Mouse (Mus musculus): ENCODE data around the gene 9930022D16Rik. TPM values are rescaled to one million over a fixed set of nuclear protein-coding genes. Genes with fewer than 3 reads are reported as not detected.

9930022D16Rik gene
- polyA plus RNA-seq, 1 experiment from 2014 or later: not detected

DNA sequence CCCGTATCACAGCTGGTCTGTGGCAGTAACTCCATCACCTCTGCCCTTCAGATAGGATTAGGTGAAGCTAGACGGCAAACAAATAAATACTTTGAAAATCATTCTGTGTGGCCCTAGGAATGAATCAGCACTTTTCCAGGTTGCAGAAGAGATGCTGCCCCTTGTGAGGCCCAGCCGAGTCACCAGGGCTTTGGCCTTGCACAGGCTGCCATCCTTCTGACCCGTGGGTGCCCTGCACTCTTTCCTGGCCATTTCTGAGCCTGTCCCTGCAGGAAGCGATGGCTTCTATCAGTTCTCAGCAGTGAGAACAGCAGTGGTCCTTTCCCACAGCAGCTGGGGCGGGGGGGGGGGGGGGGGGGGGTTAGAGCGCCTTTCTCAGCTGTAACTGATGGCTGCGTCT, 23.2 kb downstream of the 9930022D16Rik start:
- Histone ChIP-seq H3K4me1 (replicated peaks) (peaks cover 18% of the 10 kb centered on the region), H3K27me3 (replicated peaks) (no peaks in the 10 kb centered on the region), H3K4me3 (no peak overlapping the region), H3K36me3 (peaks cover 51% of the 10 kb centered on the region), H3K9ac (no peak overlapping the region), H3K27ac (ENCODE audit: poor library complexity, severe bottlenecking) (no peak overlapping the region), H3K4me2 (no peak overlapping the region), H3K9me3 (replicated peaks) (no peaks in the 10 kb centered on the region)
- 54% methylated on average over 7 of the region's 8 CpGs for WGBS
- no peak for ATAC-seq (ENCODE audit: insufficient number of reproducible peaks, low FRiP score)

- Histone ChIP-seq H3K4me3 (0 out of 2 replicates have a peak overlapping the region, but pooled peaks have one; percentile 59), H3K4me1 (replicated peaks) (peaks cover 15% of the 10 kb centered on the region), H3K4me2 (peak overlapping the region; percentile 81), H3K27me3 (replicated peaks) (no peaks in the 10 kb centered on the region), H3K27ac (ENCODE audit: poor library complexity, severe bottlenecking) (0 out of 2 replicates have a peak overlapping the region, but pooled peaks have one; percentile 42), H3K36me3 (peaks cover 41% of the 10 kb centered on the region), H3K9me3 (replicated peaks) (no peaks in the 10 kb centered on the region), H3K9ac (peak overlapping the region; percentile 73)
- ATAC-seq (ENCODE audit: insufficient number of reproducible peaks, low FRiP score): no peak
- 15% methylated on average over 5 of the region's 5 CpGs for WGBS
Measured at GRCm38 (mm10) chr11:109439209-109439608, 25.5 kb downstream of the 9930022D16Rik start.

DNA sequence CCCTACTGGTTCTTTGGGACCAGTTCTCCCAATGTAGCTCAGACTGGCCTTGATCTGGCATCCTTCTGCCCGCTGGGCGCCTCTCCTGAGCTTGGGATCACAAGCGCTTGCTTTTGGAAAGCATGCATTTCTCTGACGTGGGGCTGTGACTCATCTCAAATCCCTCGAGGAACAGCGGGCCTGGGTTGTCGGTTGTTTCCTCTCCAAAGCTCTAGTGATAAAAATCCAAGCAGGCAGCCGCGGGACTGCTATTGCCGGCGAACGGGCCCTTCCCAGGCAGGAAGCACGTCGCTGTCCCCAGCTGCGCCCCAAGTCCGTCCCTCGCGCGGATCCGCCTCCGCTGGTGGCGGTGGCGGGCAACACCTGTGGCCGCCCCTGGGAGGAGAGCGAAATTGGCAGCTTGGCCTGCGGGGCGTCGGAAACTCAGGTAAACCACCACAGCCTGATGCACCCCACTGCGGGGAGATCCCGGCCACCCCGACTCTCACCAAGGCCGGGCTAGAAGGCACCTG, 26.2 kb downstream of the 9930022D16Rik start:
- H3K9ac ChIP-seq: peak overlapping the region; percentile 73
- H3K4me3 ChIP-seq: peak overlapping the region; percentile 59
- H3K9me3 ChIP-seq (replicated peaks): no peaks in the 10 kb centered on the region
- no peaks in the 10 kb centered on the region for H3K27me3 ChIP-seq (replicated peaks)
- peak overlapping the region; percentile 81 for H3K4me2 ChIP-seq
- peaks cover 34% of the 10 kb centered on the region for H3K36me3 ChIP-seq
- ATAC-seq (ENCODE audit: insufficient number of reproducible peaks, low FRiP score): peak; percentile 76
- H3K4me1 ChIP-seq (replicated peaks): peaks cover 16% of the 10 kb centered on the region
- under 1% methylated on average over 32 of the region's 32 CpGs for WGBS
- peak overlapping the region; percentile 42 for H3K27ac ChIP-seq (ENCODE audit: poor library complexity, severe bottlenecking)

DNA sequence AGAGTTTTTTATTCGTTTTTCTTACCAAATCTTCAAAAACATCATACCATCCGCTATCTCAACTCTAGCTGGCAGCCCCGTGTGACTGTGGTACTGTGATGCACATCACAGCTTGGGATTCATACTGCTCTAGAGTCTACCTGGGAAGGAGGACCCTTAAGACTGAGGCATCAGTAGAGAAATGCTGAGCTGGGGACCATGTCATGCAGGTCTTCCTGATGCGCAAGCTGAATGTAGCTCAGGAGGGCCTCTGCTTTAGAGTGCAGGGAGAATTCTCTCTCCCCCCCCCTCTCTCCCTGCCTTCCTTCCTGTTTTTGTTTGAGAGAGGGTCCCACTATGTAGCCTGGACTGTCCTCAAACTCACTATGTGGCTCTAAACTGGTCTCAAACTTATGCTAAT, 26.9 kb downstream of the 9930022D16Rik start:
- no peak for ATAC-seq (ENCODE audit: insufficient number of reproducible peaks, low FRiP score)
- no peaks in the 10 kb centered on the region for H3K9me3 ChIP-seq (replicated peaks)
- no peak overlapping the region for H3K27ac ChIP-seq (ENCODE audit: poor library complexity, severe bottlenecking)
- H3K4me3 ChIP-seq: peak overlapping the region; percentile 59
- peak overlapping the region; percentile 81 for H3K4me2 ChIP-seq
- H3K9ac ChIP-seq: peak overlapping the region; percentile 73; the same call in 1 of the 2 replicates
- WGBS: 53% methylated on average over 4 of the region's 4 CpGs
- H3K36me3 ChIP-seq: peaks cover 26% of the 10 kb centered on the region
- peaks cover 22% of the 10 kb centered on the region for H3K4me1 ChIP-seq (replicated peaks)
- no peaks in the 10 kb centered on the region for H3K27me3 ChIP-seq (replicated peaks)

- Histone ChIP-seq H3K9me3 (replicated peaks) (no peaks in the 10 kb centered on the region), H3K27ac (ENCODE audit: poor library complexity, severe bottlenecking) (no peak overlapping the region), H3K27me3 (replicated peaks) (no peaks in the 10 kb centered on the region), H3K4me3 (no peak overlapping the region), H3K36me3 (peaks cover 22% of the 10 kb centered on the region), H3K4me2 (no peak overlapping the region), H3K9ac (no peak overlapping the region), H3K4me1 (replicated peaks) (peaks cover 22% of the 10 kb centered on the region)
- 61% methylated on average over 3 of the region's 3 CpGs for WGBS
- ATAC-seq (ENCODE audit: insufficient number of reproducible peaks, low FRiP score): no peak
Measured at GRCm38 (mm10) chr11:109441119-109441518, 27.4 kb downstream of the 9930022D16Rik start.

GRCm38 (mm10) chr11:109442166-109442730, 28.5 kb downstream of the 9930022D16Rik start:
- Histone ChIP-seq H3K36me3 (peaks cover 11% of the 10 kb centered on the region; the same call in 1 of the 2 replicates), H3K4me2 (no peak overlapping the region), H3K9me3 (replicated peaks) (no peaks in the 10 kb centered on the region), H3K27ac (ENCODE audit: poor library complexity, severe bottlenecking) (no peak overlapping the region), H3K9ac (no peak overlapping the region), H3K4me1 (replicated peaks) (peaks cover 22% of the 10 kb centered on the region), H3K4me3 (no peak overlapping the region), H3K27me3 (replicated peaks) (no peaks in the 10 kb centered on the region)
- 39% methylated on average over 5 of the region's 5 CpGs for WGBS
- no peak for ATAC-seq (ENCODE audit: insufficient number of reproducible peaks, low FRiP score)

- Histone ChIP-seq H3K27me3 (replicated peaks) (no peaks in the 10 kb centered on the region), H3K4me1 (replicated peaks) (peaks cover 22% of the 10 kb centered on the region), H3K9ac (no peak overlapping the region), H3K9me3 (replicated peaks) (no peaks in the 10 kb centered on the region), H3K4me2 (no peak overlapping the region), H3K27ac (ENCODE audit: poor library complexity, severe bottlenecking) (no peak overlapping the region), H3K36me3 (no peaks in the 10 kb centered on the region), H3K4me3 (no peak overlapping the region)
- no peak for ATAC-seq (ENCODE audit: insufficient number of reproducible peaks, low FRiP score)
- WGBS: 87% methylated on average over 8 of the region's 8 CpGs
Measured at GRCm38 (mm10) chr11:109443468-109444263, 29.9 kb downstream of the 9930022D16Rik start.

GRCm38 (mm10) chr11:109444600-109444999, 30.9 kb downstream of the 9930022D16Rik start:
- WGBS: 60% methylated on average over 7 of the region's 7 CpGs
- Histone ChIP-seq H3K9ac (no peak overlapping the region), H3K36me3 (no peaks in the 10 kb centered on the region; the same call in 1 of the 2 replicates), H3K4me1 (replicated peaks) (peaks cover 16% of the 10 kb centered on the region), H3K4me2 (no peak overlapping the region), H3K9me3 (replicated peaks) (no peaks in the 10 kb centered on the region), H3K27ac (ENCODE audit: poor library complexity, severe bottlenecking) (no peak overlapping the region), H3K27me3 (replicated peaks) (no peaks in the 10 kb centered on the region), H3K4me3 (no peak overlapping the region)
- ATAC-seq (ENCODE audit: insufficient number of reproducible peaks, low FRiP score): no peak

DNA sequence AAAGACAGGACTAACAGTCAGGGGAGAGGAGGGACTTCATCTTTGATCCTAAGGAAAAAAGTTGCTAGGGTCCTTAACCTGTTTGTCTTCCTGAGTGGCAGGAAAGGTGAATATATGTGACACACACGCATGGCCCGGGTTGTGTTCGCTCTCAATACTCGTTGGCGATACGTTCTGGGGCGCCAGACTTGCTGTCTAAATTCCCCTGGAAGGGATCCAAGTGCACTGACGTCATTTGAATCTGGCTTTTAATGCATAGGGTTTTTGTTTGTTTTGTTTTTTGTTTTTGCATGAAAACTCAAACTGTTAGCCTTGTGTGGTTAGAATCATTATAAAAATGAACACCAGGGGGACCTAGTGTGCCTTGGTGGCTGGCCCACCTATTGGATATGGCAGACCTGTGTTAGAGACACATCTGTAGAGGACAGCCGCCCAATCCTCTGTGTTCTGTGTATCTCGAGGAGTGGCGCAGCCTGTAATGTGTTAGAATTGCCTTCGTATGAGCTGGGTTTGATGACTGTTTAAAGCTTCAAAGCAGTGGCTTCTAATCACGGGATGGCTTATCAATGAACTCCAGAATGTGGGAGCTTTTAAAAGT, 31.8 kb downstream of the 9930022D16Rik start:
- 47% methylated on average over 13 of the region's 13 CpGs for WGBS
- H3K9me3 ChIP-seq (replicated peaks): no peaks in the 10 kb centered on the region
- 0 out of 2 replicates have a peak, but pooled peaks have one; percentile 27 for ATAC-seq (ENCODE audit: insufficient number of reproducible peaks, low FRiP score)
- H3K9ac ChIP-seq: no peak overlapping the region
- no peak overlapping the region for H3K4me3 ChIP-seq
- H3K27ac ChIP-seq (ENCODE audit: poor library complexity, severe bottlenecking): no peak overlapping the region
- H3K4me1 ChIP-seq (replicated peaks): peaks cover 12% of the 10 kb centered on the region
- H3K36me3 ChIP-seq: no peaks in the 10 kb centered on the region; the same call in 1 of the 2 replicates
- no peaks in the 10 kb centered on the region for H3K27me3 ChIP-seq (replicated peaks)
- no peak overlapping the region for H3K4me2 ChIP-seq

DNA sequence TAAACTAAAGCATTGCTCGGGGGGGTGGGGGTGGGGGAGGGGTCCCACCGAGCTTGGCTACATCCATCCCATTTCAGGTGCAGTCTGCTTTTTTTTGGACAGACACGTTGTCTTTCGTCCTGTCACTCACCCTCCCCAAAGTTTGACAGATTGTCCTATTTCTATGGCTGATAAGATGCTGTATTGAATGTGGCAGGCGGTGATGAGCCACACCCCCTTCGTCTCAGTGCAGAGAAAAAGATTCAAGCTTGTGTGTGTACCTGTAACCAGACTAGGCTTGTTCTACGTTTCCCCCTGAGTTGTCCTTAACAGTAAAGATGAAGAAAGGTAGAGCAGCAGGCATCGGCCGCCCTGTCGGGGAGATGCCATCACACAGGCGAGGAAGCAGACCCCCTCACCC, 37.5 kb downstream of the 9930022D16Rik start:
- Histone ChIP-seq H3K9ac (no peak overlapping the region), H3K36me3 (peaks cover 34% of the 10 kb centered on the region), H3K9me3 (replicated peaks) (no peaks in the 10 kb centered on the region), H3K4me3 (no peak overlapping the region), H3K4me1 (replicated peaks) (no peaks in the 10 kb centered on the region), H3K4me2 (no peak overlapping the region), H3K27ac (ENCODE audit: poor library complexity, severe bottlenecking) (no peak overlapping the region), H3K27me3 (replicated peaks) (no peaks in the 10 kb centered on the region)
- ATAC-seq (ENCODE audit: insufficient number of reproducible peaks, low FRiP score): no peak
- 78% methylated on average over 11 of the region's 11 CpGs for whole genome bisulfite sequencing

DNA sequence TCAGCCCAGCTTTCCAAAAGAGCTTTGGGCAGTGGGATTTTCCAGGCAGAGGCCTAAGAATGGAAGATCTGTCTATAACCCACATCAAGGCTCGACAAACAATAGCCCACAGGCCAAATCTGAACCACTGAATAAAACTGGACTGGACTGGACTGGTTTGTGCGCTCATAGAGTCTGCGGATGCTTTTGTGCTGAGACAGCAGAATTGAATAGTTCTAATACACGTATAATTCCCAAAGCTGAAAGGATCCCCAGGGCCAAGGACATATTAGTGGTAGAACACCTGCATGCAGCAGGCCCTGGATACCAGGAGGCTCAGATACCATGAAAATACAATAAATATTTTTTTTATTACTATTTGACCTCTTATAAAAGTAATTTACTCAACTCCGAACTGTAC, 42.5 kb downstream of the 9930022D16Rik start:
- Histone ChIP-seq H3K36me3 (peaks cover 54% of the 10 kb centered on the region), H3K9ac (no peak overlapping the region), H3K27me3 (replicated peaks) (no peaks in the 10 kb centered on the region), H3K27ac (ENCODE audit: poor library complexity, severe bottlenecking) (no peak overlapping the region), H3K4me3 (no peak overlapping the region), H3K4me2 (no peak overlapping the region), H3K9me3 (replicated peaks) (no peaks in the 10 kb centered on the region), H3K4me1 (replicated peaks) (peaks cover 15% of the 10 kb centered on the region)
- ATAC-seq (ENCODE audit: insufficient number of reproducible peaks, low FRiP score): no peak
- WGBS: 90% methylated on average over 5 of the region's 5 CpGs

Measured in heart, embryonic 12.5 days (tissue).